Mouse (Mus musculus) hindlimb bud, embryonic 11.5 days (tissue): Measurements from ENCODE around the gene C1qtnf6.

Experiments used
- DNase-seq: peaks from one replicate; pipeline ENCODE4 v3.0.0-alpha.2; 2012; ENCODE audit warnings: low read depth, low spot score; ENCODE audit errors: extremely low spot score

Gene C1qtnf6

DNA sequence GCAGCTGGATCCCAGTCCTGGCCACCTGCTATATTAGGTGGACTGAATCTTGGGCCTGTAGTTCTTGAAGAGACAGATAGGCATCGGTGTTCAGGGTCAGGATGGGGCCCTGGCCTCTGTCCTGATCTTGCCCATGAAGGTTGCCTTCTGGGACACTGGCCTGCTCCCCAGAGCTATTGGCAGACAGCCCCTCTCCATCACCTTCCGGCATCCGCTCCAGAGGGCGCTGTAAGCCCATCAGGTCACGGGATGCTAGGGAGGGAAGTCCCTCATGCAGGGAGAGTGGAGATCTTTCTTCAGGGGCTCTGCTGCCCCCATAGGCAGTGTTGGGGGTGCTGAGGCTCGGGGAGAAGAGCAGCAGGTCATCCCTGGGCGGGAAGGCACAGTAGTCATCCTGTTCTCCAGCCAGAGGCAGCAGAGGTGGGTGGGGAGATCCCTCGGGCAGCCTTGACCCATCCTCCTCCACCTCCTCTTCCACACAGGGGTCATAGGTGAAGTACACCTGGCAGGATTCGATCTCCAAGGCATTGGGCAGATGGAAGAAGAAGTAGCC, 49.7 kb downstream of the C1qtnf6 start:
- DNase-seq: no peak

DNA sequence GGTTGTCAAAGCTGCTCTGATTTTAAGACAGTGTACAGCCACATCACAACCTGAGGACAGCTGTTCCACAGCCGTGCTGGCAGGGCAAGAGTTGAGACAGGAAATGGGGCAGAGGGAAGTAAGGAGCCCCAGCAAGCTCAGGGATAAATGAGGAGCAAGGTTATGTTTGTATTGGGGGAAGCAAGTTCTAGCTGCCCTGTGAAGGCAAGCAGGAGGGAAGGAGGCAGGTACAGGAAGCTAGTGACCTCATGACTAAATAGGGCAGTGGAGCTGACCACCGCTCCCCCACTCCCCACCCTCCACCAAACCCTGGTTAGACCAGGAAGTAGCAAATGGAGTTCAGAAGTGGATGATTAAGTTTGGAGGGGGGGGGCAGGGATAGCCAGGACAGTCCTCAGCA, 50.2 kb downstream of the C1qtnf6 start:
- no peak for DNase-seq

DNA sequence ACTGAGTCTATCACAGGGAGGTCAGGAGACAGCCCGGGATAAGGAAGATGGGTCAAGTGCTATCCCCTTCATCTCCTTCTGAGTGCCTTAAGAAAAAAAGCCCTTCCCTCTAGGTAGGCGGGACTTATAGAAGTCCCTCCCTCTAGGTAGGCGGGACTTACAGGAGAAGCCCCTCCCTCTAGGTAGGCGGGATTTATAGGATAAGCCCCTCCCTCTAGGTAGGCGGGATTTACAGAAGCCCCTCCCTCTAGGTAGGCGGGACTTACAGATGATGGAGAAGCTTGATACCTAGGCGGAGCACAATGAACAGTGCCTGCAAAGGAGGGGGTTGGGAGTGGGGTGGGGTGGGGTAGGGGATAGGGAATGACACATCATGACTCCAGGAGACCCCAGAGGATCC, 51.1 kb downstream of the C1qtnf6 start:
- DNase-seq: no peak

DNA sequence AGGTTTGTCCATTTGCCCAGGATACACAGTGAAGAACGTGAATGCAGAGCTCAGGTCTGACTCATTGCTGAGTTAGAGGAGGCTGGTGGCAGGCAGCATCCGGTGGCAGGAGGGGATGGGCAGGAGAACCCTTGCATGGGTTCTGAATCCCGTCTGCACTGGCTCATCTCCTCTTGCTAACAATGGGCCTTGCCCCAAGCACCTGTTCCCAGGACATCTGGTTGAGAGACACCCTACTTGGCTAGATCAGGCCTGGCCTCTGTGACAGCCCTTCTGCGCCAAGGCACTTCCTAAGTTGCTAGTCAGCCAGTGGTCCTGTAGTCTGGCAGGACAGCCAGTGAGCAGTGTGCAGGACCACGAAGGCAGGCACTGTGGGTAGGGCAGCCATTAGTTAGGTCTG, 51.7 kb downstream of the C1qtnf6 start:
- no peak for DNase-seq

DNA sequence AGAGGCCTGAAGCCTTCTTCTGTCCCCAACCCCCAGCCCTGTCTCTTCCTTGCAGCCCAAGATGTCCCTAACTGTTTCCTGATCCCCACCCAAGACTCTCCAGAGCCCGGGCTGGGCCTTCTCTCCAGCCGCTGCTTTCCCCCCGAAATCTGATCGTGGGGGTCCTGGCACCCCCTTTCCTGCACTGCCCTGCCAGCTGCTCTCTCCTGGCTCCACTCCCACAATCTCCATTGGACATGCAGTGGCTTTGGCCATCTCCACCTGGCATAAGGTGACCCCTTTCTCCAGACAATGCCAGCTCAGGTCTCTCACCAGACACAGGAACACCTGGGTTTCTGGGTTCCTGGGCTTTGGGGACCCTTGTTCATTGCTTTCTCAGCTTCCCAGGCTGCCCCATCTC, 53.1 kb downstream of the C1qtnf6 start:
- DNase-seq: no peak

DNA sequence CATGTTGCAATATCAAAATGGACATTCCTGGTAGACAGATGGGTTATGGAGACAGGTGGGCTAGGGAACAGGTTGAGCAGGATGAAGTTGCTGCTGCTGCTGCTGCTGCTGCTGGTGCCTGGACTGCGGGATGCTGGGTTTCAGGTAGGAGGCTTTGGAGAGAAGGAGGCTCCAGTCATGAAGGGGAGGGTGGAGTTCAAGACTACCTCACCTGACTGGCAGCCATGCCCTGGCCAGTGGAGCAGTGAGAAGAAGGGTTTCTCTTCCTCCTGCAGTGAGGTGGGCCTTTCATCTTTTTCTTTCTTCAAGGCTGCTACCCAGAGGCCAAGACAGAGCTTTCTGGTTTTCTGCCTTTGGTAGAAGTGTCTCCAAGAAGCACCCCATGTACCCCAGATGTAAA, 54.3 kb downstream of the C1qtnf6 start:
- DNase-seq: no peak

DNA sequence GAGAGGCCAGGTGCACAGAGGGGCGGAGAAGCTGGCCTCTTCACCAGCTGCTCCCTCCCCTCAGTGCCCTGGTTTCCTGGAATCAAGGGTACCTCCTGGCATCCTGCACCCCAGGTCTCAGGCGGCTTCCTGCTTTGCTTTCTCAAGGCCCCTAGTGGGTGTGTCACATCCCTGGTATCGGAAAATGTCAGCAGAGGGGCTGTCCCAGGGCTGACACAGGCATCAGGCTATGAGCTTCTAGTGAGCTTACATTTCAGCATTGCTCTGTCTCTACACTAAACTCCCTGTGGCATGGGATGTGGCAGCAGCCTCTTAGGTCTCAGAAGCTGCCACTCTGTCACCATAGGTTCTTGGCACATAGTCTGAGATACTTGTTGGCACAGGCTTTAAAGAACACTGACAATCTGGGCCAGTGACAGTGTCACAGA, 55.6 kb downstream of the C1qtnf6 start:
- DNase-seq: no peak

DNA sequence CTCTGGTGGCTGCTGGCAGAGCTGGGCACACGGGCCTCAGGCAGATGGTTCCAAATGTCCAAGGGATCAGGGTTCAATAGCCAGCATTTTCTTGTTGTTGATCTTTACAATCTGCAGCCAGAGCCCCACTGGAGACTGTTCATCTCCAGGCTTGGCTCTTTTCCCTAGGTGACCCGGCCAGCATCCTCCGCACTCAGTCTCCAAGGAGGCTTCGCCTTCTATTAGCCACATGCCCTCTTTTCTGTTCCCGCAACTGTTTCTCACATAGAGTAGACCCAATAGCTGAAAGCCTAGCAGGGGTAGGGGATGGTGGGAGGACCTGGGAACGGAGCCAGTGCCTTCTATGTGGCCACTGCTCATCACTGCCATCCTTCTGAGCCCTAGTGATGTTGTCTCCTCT, 57.8 kb downstream of the C1qtnf6 start:
- no peak for DNase-seq
